Mouse (Mus musculus) frontal cortex, postnatal 25 days (tissue): ENCODE results near the gene Pde6b.

Source experiments
- DNase-seq, 2 experiments: peaks; one replicate each; pipeline ENCODE4 v3.0.0; 2022; ENCODE audit warnings: low spot score in 2 of 2

Gene Pde6b

GRCm38 (mm10) chr5:108389744-108390143, 1.6 kb downstream of the Pde6b start:
- DNase-seq = no peak

DNA sequence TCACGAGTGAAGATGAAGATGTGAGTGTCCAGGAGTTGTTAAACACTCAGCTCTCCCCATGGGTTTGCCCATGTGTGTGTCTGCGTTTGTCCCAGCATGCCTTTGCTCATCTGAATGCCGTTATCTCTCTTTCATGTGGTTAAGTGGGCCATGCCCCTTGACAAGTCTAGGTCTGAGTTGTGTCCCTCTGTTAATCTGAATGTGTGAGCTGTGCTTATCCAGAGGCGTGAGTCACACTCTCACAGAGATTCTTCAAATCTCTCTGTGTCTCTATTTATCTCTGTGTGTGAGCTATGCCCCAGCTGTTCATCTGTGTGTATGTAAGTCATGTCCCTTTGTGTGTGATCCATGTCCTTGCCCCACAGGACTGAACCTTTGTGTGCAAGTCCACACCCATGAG, 15.3 kb downstream of the Pde6b start:
- no peak for DNase-seq

DNA sequence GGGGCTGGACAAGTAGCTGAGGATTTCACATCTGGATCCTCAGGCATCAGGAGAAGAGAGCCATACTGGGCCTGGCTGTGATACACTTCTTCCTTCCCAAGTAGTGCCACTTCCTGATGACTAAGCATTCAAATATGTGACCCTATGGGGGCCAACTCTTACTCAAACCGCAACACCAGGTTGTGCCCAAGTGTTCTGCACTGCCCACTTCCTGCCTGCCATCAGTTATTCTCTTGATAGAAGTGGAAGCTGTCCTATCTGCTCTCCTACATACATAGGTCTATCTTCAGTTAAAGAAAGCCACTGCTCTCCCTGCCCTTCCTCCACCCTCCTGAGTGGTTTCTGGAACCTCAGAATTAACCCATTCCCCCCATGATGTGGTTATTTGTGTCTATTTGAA, 17.3 kb downstream of the Pde6b start:
- DNase-seq = no peak

- no peak for DNase-seq
Observed at GRCm38 (mm10) chr5:108406977-108407376, 18.8 kb downstream of the Pde6b start.

DNA sequence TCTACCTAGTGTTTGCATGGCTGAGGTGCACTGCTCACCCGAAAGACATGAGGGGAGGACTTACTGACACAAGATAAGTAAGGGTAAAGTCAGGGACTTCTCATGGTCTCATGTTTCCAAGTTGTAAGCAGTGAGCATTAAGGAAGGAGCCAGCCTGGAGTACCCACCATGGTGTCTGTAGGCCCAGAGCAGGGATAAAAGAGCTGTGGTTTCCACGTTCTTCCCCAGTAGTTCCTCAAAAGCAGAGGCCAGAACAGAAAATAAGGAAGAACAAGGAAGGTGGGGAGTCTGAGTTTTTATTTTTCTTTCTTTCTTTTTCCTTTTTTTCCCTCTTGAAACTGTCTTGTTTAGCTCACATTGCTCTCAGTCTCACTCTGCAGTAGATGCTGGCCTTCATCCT, 26.5 kb downstream of the Pde6b start:
- DNase-seq = no peak

DNA sequence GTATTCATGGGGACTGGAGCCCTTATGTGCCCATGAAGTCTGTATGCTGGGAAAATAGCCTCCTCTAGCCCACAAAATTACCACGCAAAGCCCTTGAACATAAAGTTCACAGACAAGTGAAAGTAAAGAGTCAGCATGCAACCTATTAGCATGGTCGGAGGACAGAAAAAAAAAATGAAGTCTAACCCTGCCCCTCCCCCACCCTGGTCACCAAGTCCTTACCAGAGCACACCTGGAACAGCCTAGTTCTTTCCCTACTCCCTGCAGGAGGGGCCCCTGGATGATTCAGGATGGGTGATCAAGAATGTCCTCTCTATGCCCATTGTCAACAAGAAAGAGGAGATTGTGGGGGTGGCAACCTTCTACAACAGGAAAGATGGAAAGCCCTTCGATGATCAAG, 34.5 kb downstream of the Pde6b start:
- DNase-seq = no peak

DNA sequence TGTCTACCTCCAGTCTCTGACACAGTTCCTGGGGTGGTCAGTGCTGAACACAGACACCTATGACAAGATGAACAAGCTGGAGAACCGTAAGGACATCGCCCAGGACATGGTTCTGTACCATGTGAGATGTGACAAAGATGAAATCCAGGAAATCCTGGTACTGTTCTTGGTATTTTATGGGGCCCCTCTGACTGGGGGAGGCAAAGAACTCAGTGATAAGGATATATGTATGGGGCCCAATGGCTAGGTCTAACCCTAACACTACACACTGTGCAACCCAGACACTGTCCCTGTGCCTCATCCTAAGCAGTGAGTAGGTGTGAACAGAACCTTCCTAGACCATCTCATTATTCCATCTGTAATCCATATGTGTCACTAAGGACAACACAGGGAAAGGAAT, 35.2 kb downstream of the Pde6b start:
- no peak for DNase-seq

DNA sequence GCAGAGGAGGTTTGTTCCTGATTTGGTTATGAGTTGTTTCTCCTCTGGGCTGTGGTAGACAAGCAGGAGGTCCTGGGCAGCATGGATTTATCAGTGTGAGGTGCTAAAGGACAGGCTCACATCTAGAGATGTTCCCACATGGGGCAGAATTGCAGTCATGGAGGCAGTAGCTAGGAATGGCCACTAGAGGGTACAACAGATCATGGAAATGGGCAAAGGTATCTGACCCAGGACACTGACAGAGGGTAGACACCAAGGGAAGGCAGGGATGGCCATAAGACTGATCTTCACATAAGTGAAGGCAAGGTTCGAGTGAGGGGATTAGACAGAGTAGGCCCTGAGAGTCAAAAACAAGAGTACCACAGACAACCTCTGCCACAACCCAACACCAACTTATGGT, 39.0 kb downstream of the Pde6b start:
- peak in 1 of 2 experiments; percentile 34 for DNase-seq

DNA sequence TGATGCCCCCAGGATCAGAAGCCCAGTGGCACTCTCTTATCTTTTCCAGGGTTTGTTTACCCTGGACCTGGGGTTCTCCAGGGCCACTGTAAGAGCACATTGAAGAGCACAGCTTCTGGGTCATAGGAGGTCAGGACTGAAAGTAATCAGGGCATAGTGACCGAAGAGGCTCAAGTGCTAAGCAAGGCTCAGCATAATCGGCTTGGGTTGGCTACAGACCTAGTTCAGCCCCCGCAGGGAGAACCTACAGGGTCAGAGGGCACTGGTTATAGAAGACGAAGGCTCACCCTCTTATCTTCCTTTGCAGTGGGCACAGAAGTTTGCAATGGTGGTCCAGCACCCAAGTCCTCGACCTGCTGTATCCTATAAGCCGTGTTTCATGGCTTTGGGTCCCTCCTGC, 43.0 kb downstream of the Pde6b start:
- no peak for DNase-seq

DNA sequence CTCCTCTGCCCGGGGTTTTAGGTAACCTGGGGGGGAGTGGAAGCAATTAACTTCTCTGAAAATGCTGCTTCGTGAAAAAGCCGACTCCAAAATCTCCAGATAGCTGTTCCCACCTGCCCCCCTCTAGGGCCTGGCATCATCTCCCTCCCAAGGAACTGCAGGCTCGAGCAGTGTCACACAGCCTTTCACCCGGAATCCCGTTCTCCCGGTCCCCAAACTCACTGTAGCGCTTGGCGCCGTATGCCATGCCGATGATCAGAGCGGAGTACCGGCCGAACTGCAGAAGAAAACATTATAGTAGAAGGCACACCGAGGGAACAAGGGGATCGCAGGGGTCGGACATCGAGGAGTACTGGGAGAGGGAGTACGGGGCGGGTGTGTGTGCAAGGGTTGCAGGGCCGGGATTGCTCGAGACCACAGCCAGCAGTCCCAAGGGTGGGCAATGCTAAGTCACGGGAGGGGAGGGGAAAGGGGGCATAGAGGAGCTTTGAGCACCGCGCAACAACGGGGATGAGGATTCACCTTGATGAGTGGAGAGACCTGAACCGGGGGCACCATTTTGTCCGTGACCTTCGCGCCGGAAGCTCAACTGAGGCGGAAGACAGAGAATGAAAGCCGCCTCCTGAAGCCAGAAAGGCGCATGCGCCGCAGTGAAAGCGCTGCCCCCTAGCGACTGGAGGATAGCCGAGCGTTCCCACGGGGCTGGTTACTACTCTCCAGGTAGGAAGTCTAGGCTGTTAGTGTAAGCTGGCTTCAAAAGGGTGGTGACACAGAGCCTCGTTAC, 45.8 kb downstream of the Pde6b start, which contains the start of gene Atp5k:
Gene Atp5k, minus strand, starts transcription at position 645 of the 784 bp plus-strand sequence.
- DNase-seq = peak; percentile 94

GRCm38 (mm10) chr5:108436101-108436500, 47.9 kb downstream of the Pde6b start:
- no peak for DNase-seq

DNA sequence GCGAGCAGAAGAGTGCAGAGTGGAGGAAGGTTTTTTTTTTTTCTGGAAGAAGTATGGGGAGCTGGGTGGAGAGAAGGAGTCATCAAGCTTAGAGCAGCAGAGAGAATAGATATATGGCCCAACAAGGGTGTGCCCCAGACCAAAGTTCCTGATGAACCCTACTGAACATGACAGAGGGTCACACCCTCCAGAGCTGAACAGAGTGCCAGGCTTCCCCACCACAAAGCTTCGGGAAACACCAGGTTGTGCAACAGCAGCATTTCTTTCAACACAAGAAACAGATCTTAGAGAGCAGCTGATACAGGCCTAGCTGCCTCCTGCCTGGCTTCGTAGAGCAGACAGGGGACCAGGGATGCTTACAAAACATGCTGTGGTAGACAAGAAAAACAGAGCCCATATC, 58.8 kb downstream of the Pde6b start:
- no peak for DNase-seq

DNA sequence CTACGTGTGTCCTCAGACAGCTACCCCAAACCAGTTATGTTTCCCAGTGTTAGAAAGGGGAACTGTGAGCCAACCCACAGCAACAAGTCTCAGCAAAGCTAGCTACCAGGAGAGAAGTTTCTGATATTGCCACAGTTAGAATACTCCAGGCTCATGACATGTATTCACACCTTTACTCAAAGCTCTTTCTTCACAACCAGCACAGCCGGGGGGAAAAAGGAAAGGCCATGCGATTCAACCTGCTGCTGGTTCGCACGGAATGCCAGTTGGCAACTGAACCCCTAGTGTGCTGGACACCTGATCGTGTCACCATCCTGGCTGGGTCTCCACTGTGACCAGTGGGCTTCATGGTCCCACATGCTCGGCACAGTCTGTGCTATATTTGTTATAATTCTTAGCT, 59.7 kb downstream of the Pde6b start:
- DNase-seq = no peak

DNA sequence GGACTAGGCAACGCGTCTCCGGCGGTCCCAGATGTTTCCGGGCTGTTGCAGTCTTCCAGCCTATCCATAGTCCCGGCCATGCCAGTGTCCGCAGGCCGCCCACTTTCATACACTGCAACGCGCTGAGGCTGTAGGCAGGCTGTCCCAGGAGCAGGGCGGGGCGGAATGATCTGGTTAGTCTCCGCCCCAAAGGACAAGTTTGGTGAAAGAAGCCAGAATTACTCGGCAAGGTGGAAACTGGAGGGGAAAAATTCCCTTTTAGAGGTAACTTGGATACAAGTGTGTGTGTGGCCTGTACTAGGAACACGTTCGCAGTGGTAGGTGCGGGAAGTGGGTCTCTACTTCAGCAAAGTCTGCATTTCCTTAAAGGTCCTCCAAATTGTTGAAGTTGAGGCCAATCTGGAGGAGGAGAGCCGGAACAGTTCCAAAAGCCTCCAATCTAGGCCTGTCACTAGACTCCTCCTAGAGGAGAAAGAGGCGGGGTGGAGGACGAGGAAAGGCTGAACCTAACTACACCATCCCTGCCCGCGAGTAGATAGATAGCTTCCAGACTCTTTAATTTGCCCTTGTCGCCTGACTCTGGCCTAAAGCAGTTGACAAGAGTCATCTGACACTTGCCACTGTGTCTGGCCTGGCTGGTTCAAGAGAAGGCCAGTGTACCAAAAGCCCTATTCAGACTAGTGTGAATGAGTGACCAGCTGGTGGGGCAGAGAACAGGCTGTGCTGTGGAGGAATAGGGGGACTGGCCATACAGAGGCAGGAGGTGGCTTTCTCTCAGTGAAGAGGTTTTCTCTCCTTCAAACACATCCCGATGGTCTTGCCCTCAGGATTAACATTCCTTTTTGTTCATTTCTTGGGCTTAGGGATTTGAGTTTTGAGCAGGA, 60.8 kb downstream of the Pde6b start, which contains the start of gene Mfsd7a:
Gene Mfsd7a, minus strand, starts transcription at position 107 of the 884 bp plus-strand sequence.
- DNase-seq = no peak

- no peak for DNase-seq
Observed at GRCm38 (mm10) chr5:108450837-108451540, 62.8 kb downstream of the Pde6b start.

- DNase-seq = no peak
Observed at GRCm38 (mm10) chr5:108451611-108452010, 63.4 kb downstream of the Pde6b start.

DNA sequence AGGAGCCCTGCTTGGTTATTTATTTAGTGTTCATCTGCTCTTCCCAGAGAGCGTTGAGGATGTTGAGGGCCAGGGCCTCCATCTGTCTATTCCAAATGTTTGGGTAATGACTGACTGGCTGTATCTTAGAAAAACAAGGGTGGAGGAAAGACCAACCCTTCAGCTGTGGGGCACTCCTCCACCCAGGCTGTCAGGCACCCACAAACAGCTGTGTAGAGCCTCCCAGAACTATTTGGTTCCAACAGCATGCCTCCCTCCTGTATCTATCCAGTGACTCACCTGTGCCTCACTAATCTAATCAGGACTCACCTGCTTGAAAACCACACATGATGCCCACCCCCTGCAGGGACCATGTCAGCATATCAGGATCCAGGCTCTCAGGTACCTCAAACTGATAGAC, 64.2 kb downstream of the Pde6b start:
- DNase-seq = no peak

GRCm38 (mm10) chr5:108454094-108454493, 65.9 kb downstream of the Pde6b start:
- DNase-seq = no peak

DNA sequence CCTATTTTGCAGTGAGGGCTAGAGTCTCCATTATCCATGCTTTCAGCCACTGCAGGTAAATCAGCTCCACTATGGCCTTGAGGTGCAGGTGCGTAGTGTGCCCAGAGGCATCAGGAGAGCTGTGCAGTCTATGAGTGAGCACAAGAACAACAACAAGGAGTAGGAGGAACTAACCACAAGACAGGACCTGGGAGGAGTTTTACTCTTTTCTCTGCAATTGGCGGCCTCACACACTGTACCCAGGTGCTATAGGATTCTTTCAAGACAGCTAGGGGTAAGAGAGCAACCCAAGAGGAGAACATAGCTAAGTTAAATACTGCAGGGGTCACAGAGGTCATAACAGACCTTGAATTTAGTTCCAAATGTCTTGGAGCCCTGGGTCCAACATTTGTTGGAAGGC, 70.5 kb downstream of the Pde6b start:
- no peak for DNase-seq

DNA sequence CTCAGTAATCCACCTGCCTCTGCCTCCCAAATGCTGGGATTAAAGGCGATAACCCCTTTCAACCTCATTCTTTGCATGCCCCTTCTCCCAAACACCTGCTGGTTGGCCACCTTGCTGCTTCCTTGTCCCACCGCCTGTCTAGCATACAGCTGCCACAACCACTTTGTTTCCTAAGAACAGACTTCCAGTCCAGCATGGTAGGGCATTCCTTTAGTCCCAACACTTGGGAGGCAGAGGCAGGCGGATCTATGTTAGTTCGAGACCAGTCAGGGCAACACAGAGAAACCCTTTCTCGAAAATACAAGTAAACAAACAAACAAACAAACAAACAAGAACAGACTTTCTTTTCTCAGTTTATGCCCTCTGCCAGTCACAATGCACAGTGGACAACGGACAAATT, 72.3 kb downstream of the Pde6b start:
- DNase-seq = no peak

- peak; percentile 89 to 94 for DNase-seq
Observed at GRCm38 (mm10) chr5:108461082-108462065, 73.2 kb downstream of the Pde6b start, which contains the start of gene Pcgf3. Gene Pcgf3, plus strand, starts transcription at chr5:108461232.
